Mouse (Mus musculus) megakaryocyte-erythroid progenitor cell, adult 5-6 weeks (primary cell): ENCODE data around the gene Upf1. TPM values are rescaled to one million over a fixed set of nuclear protein-coding genes. Genes with fewer than 3 reads are reported as not detected.
A peak's percentile ranks its signal among the peaks of the same experiment; 100 is the strongest.

Experiments
- ATAC-seq: replicated peaks from 2 replicates; pipeline ENCODE4 v1.8.0; 2016; ENCODE audit warnings: mild to moderate bottlenecking, inconsistent platforms; ENCODE audit not compliant: severe bottlenecking, poor library complexity, low FRiP score, low TSS enrichment
- total RNA-seq, 2 experiments: library from RNA; stranded (forward) in 1 of 2; stranded (reverse) in 1 of 2; fragments of 200-1000, 215-1000 nt in 1 of 2; fragments of >200 nt in 1 of 2; fragmentation: Nextera tagmentation in 1 of 2; gene quantifications; 2 replicates each; pipeline ENCODE4 v1.2.3; 2014 to 2017

Gene Upf1
- total RNA-seq, 2 experiments from 2014 or later = 44.1 to 46.7 TPM

GRCm38 (mm10) chr8:70282603-70283135 lies 70.4 kb downstream of the Upf1 start, which contains the start of gene Homer3:
TSS of gene Homer3 (plus strand) at chr8:70282827.
- peak; percentile 57 for ATAC-seq

Other genes starting within 250 kb of the Upf1 start
- gene Ncan, start 232.4 kb downstream of the Upf1 start, total RNA-seq (2014; fragmentation: Nextera tagmentation) = not detected in 2 replicates
- gene Ncan, start 232.4 kb downstream of the Upf1 start, total RNA-seq (2017) = not detected in 2 replicates
- 41.3 and 47.8 TPM in 2 replicates for gene Nr2c2ap, start 221.9 kb downstream of the Upf1 start, total RNA-seq (2014; fragmentation: Nextera tagmentation)
- 6.7 and 16.3 TPM in 2 replicates for gene Nr2c2ap, start 221.9 kb downstream of the Upf1 start, total RNA-seq (2017)
- 5.6 and 10.7 TPM in 2 replicates for gene Rfxank, start 214.1 kb downstream of the Upf1 start, total RNA-seq (2014; fragmentation: Nextera tagmentation)
- gene Rfxank, start 214.1 kb downstream of the Upf1 start, total RNA-seq (2017) = 9.1 and 18.3 TPM in 2 replicates
- 50.6 and 63.7 TPM in 2 replicates for gene Borcs8, start 213.8 kb downstream of the Upf1 start, total RNA-seq (2014; fragmentation: Nextera tagmentation)
- gene Borcs8, start 213.8 kb downstream of the Upf1 start, total RNA-seq (2017) = 28.6 and 44.9 TPM in 2 replicates
- 0.46 and 0.92 TPM in 2 replicates for gene Mef2b, start 213.6 kb downstream of the Upf1 start, total RNA-seq (2014; fragmentation: Nextera tagmentation)
- not detected in 2 replicates for gene Mef2b, start 213.6 kb downstream of the Upf1 start, total RNA-seq (2017)
- gene Tmem161a, start 180.9 kb downstream of the Upf1 start, total RNA-seq (2014; fragmentation: Nextera tagmentation) = 40.0 and 40.9 TPM in 2 replicates
- 12.2 and 18.0 TPM in 2 replicates for gene Tmem161a, start 180.9 kb downstream of the Upf1 start, total RNA-seq (2017)
- 31.8 and 36.6 TPM in 2 replicates for gene Slc25a42, start 141.0 kb downstream of the Upf1 start, total RNA-seq (2014; fragmentation: Nextera tagmentation)
- gene Slc25a42, start 141.0 kb downstream of the Upf1 start, total RNA-seq (2017) = 3.2 and 5.5 TPM in 2 replicates
- 95.2 and 99.2 TPM in 2 replicates for gene Sugp2, start 119.1 kb downstream of the Upf1 start, total RNA-seq (2014; fragmentation: Nextera tagmentation)
- 32.2 and 67.3 TPM in 2 replicates for gene Sugp2, start 119.1 kb downstream of the Upf1 start, total RNA-seq (2017)
- gene Armc6, start 118.8 kb downstream of the Upf1 start, total RNA-seq (2014; fragmentation: Nextera tagmentation) = 20.1 and 29.8 TPM in 2 replicates
- 4.4 and 8.7 TPM in 2 replicates for gene Armc6, start 118.8 kb downstream of the Upf1 start, total RNA-seq (2017)
- gene Homer3, start 70.5 kb downstream of the Upf1 start, total RNA-seq (2014; fragmentation: Nextera tagmentation) = 5.5 and 9.6 TPM in 2 replicates
- 0.56 and 8.0 TPM in 2 replicates for gene Homer3, start 70.5 kb downstream of the Upf1 start, total RNA-seq (2017)
- gene Ddx49, start 50.8 kb downstream of the Upf1 start, total RNA-seq (2014; fragmentation: Nextera tagmentation) = 50.3 and 54.2 TPM in 2 replicates
- 116 and 154 TPM in 2 replicates for gene Ddx49, start 50.8 kb downstream of the Upf1 start, total RNA-seq (2017)
- 127 and 153 TPM in 2 replicates for gene Cope, start 50.8 kb downstream of the Upf1 start, total RNA-seq (2014; fragmentation: Nextera tagmentation)
- 56.3 and 64.1 TPM in 2 replicates for gene Cope, start 50.8 kb downstream of the Upf1 start, total RNA-seq (2017)
- not detected in 2 replicates for gene Cers1, start 37.5 kb downstream of the Upf1 start, total RNA-seq (2014; fragmentation: Nextera tagmentation)
- not detected in 2 replicates for gene Cers1, start 37.5 kb downstream of the Upf1 start, total RNA-seq (2017)
- not detected in 2 replicates for gene Gdf1, start 23.5 kb downstream of the Upf1 start, total RNA-seq (2014; fragmentation: Nextera tagmentation)
- not detected in 2 replicates for gene Gdf1, start 23.5 kb downstream of the Upf1 start, total RNA-seq (2017)
- 0.15 and 1.2 TPM in 2 replicates for gene Comp, start 20.3 kb upstream of the Upf1 start, total RNA-seq (2014; fragmentation: Nextera tagmentation)
- 2.3 TPM in 1 of 2 replicates, not detected in the other for gene Comp, start 20.3 kb upstream of the Upf1 start, total RNA-seq (2017)
- gene Crtc1, start 86.3 kb upstream of the Upf1 start, total RNA-seq (2014; fragmentation: Nextera tagmentation) = 15.6 and 21.7 TPM in 2 replicates
- 1.1 and 1.3 TPM in 2 replicates for gene Crtc1, start 86.3 kb upstream of the Upf1 start, total RNA-seq (2017)
- gene Klhl26, start 123.7 kb upstream of the Upf1 start, total RNA-seq (2014; fragmentation: Nextera tagmentation) = 8.4 and 9.5 TPM in 2 replicates
- gene Klhl26, start 123.7 kb upstream of the Upf1 start, total RNA-seq (2017) = 6.0 and 8.2 TPM in 2 replicates
- gene Tmem59l, start 134.1 kb upstream of the Upf1 start, total RNA-seq (2014; fragmentation: Nextera tagmentation) = not detected in 2 replicates
- gene Tmem59l, start 134.1 kb upstream of the Upf1 start, total RNA-seq (2017) = not detected in 2 replicates
- gene Crlf1, start 139.9 kb upstream of the Upf1 start, total RNA-seq (2014; fragmentation: Nextera tagmentation) = 0.30 and 2.3 TPM in 2 replicates
- gene Crlf1, start 139.9 kb upstream of the Upf1 start, total RNA-seq (2017) = not detected in 2 replicates
- 53.5 and 57.0 TPM in 2 replicates for gene Rex1bd, start 153.5 kb upstream of the Upf1 start, total RNA-seq (2014; fragmentation: Nextera tagmentation)
- 25.8 and 48.7 TPM in 2 replicates for gene Rex1bd, start 153.5 kb upstream of the Upf1 start, total RNA-seq (2017)
- gene Uba52, start 157.5 kb upstream of the Upf1 start, total RNA-seq (2014; fragmentation: Nextera tagmentation) = 2,751 and 3,393 TPM in 2 replicates
- gene Uba52, start 157.5 kb upstream of the Upf1 start, total RNA-seq (2017) = 4,463 and 5,230 TPM in 2 replicates
- gene Fkbp8, start 174.4 kb upstream of the Upf1 start, total RNA-seq (2014; fragmentation: Nextera tagmentation) = 140 and 265 TPM in 2 replicates
- gene Fkbp8, start 174.4 kb upstream of the Upf1 start, total RNA-seq (2017) = 172 and 176 TPM in 2 replicates
- 78.1 and 81.8 TPM in 2 replicates for gene Kxd1, start 174.7 kb upstream of the Upf1 start, total RNA-seq (2014; fragmentation: Nextera tagmentation)
- gene Kxd1, start 174.7 kb upstream of the Upf1 start, total RNA-seq (2017) = 65.5 and 93.7 TPM in 2 replicates
- 14.7 and 22.0 TPM in 2 replicates for gene Ell, start 186.2 kb upstream of the Upf1 start, total RNA-seq (2014; fragmentation: Nextera tagmentation)
- gene Ell, start 186.2 kb upstream of the Upf1 start, total RNA-seq (2017) = 7.9 and 10.7 TPM in 2 replicates
- 74.1 and 91.0 TPM in 2 replicates for gene Isyna1, start 241.1 kb upstream of the Upf1 start, total RNA-seq (2014; fragmentation: Nextera tagmentation)
- gene Isyna1, start 241.1 kb upstream of the Upf1 start, total RNA-seq (2017) = 36.5 and 51.5 TPM in 2 replicates